Mouse (Mus musculus): ENCODE data around the gene Rnase12. TPM values are rescaled to one million over a fixed set of nuclear protein-coding genes. Genes with fewer than 3 reads are reported as not detected.

Gene Rnase12
- polyA plus RNA-seq, 1 experiment: not detected

- no peak for TF ChIP-seq POLR2A (IDR thresholded peaks at IDR 0.05; ENCODE audit: low read depth, low read length)
- no peak for TF ChIP-seq CTCF (IDR thresholded peaks at IDR 0.05; ENCODE audit: extremely low read depth, insufficient read length, insufficient replicate concordance, low read depth, low read length)
- Histone ChIP-seq H3K36me3 (ENCODE audit: control insufficient read depth, insufficient read depth, low read length) (no peaks in the 10 kb centered on the region), H3K4me3 (ENCODE audit: low read depth, low read length) (no peak overlapping the region), H3K4me1 (ENCODE audit: control insufficient read depth, insufficient read depth, insufficient read length, low read length) (peaks cover 2% of the 10 kb centered on the region; the same call in 1 of the 2 replicates), H3K27ac (ENCODE audit: insufficient read depth, low read depth, low read length) (no peak overlapping the region), H3K27me3 (ENCODE audit: control insufficient read depth, insufficient read depth, low read length) (no peaks in the 10 kb centered on the region)
- 18% methylated on average over 5 of the region's 5 CpGs for WGBS
These were observed 11.5 kb upstream of the Rnase12 start for GRCm38 (mm10) chr14:51068956-51069355.

DNA sequence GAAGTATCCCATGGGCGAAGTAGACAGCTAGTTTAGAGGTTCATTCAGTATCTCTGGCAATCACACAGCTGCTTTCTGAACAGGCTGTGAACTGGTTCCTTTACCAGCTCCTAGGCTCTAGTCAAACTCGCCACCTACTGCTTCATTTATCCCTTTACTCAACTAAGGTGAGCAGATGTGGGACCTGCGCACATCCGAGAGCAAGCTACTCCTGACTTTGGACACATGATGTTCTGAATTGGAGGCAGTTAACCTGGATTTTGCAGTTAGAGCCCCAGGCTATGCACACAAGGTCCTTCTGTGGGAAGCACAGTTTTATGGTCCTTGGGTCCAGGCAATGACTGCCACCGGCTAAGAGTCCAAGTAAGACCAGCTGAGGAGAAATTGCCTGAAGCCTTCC is 3.3 kb upstream of the Rnase12 start:
- Histone ChIP-seq H3K4me3 (ENCODE audit: low read depth, low read length) (no peak overlapping the region), H3K27ac (ENCODE audit: insufficient read depth, low read depth, low read length) (no peak overlapping the region), H3K36me3 (ENCODE audit: control insufficient read depth, insufficient read depth, low read length) (no peaks in the 10 kb centered on the region), H3K4me1 (ENCODE audit: control insufficient read depth, insufficient read depth, insufficient read length, low read length) (peaks cover under 1% of the 10 kb centered on the region; the same call in 1 of the 2 replicates), H3K27me3 (ENCODE audit: control insufficient read depth, insufficient read depth, low read length) (no peaks in the 10 kb centered on the region)
- 96% methylated on average over 5 of the region's 5 CpGs for WGBS
- TF ChIP-seq CTCF (IDR thresholded peaks at IDR 0.05; ENCODE audit: extremely low read depth, insufficient read length, insufficient replicate concordance, low read depth, low read length) (no peak), POLR2A (IDR thresholded peaks at IDR 0.05; ENCODE audit: low read depth, low read length) (no peak)

- no peaks in the 10 kb centered on the region for H3K36me3 ChIP-seq (ENCODE audit: control insufficient read depth, insufficient read depth, low read length)
These were observed 2.9 kb downstream of the Rnase12 start for GRCm38 (mm10) chr14:51054243-51055237.

DNA sequence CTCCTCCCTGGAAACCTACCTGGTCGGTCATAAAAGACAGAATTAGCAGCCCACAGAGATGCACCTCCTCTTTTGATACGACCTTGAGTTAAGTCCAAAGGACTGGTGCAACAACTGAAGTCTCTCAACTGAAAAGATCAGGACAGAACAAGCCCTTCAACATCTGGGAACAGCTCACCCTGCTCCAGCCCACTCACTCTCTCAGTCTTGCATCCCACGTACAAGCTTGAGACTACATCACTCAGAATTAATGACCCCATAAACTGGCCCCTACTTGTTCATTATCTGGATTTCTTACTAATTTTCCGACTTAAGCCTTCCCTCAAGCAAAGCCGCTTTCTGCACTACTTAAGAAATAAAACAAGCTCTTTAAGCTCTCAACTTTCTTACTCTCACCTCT is 4.3 kb downstream of the Rnase12 start:
- Histone ChIP-seq H3K4me1 (ENCODE audit: control insufficient read depth, insufficient read depth, insufficient read length, low read length) (no peaks in the 10 kb centered on the region), H3K27me3 (ENCODE audit: control insufficient read depth, insufficient read depth, low read length) (no peaks in the 10 kb centered on the region), H3K4me3 (ENCODE audit: low read depth, low read length) (no peak overlapping the region), H3K27ac (ENCODE audit: insufficient read depth, low read depth, low read length) (no peak overlapping the region), H3K36me3 (ENCODE audit: control insufficient read depth, insufficient read depth, low read length) (no peaks in the 10 kb centered on the region)
- 54% methylated on average over 5 of the region's 5 CpGs for WGBS
- TF ChIP-seq POLR2A (IDR thresholded peaks at IDR 0.05; ENCODE audit: low read depth, low read length) (no peak), CTCF (IDR thresholded peaks at IDR 0.05; ENCODE audit: extremely low read depth, insufficient read length, insufficient replicate concordance, low read depth, low read length) (no peak)

More at GRCm38 (mm10) chr14:51054243-51055237, 2.9 kb downstream of the Rnase12 start:
- no peak for TF ChIP-seq CTCF (IDR thresholded peaks at IDR 0.05; ENCODE audit: extremely low read depth, insufficient read length, insufficient replicate concordance, low read depth, low read length)
- TF ChIP-seq POLR2A (IDR thresholded peaks at IDR 0.05; ENCODE audit: low read depth, low read length): no peak
- H3K27me3 ChIP-seq (ENCODE audit: control insufficient read depth, insufficient read depth, low read length): no peaks in the 10 kb centered on the region
- no peak overlapping the region for H3K4me3 ChIP-seq (ENCODE audit: low read depth, low read length)
- 85% methylated on average over 13 of the region's 13 CpGs for WGBS
- no peak overlapping the region for H3K27ac ChIP-seq (ENCODE audit: insufficient read depth, low read depth, low read length)
- no peaks in the 10 kb centered on the region for H3K4me1 ChIP-seq (ENCODE audit: control insufficient read depth, insufficient read depth, insufficient read length, low read length)

DNA sequence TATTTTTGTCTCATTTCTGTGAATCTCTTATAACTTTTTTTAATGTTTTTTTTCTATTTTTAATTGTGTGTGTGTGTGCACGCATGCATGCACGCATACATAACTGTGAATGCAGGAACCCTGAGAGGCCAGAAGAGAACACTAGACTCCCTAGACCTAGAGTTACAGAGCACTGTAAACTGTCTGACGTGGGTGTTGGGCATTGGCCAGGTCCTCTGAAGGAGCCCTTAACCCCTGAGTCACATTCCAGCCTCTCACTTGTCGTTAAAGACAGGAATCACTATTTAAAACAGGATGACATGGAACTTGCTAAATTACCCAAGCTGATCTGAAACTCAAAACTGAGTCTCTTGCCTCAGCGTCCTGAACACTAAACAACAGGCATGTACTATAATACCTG is 5.5 kb downstream of the Rnase12 start:
- Histone ChIP-seq H3K36me3 (ENCODE audit: control insufficient read depth, insufficient read depth, low read length) (no peaks in the 10 kb centered on the region), H3K4me3 (ENCODE audit: low read depth, low read length) (no peak overlapping the region), H3K27ac (ENCODE audit: insufficient read depth, low read depth, low read length) (no peak overlapping the region), H3K4me1 (ENCODE audit: control insufficient read depth, insufficient read depth, insufficient read length, low read length) (no peaks in the 10 kb centered on the region), H3K27me3 (ENCODE audit: control insufficient read depth, insufficient read depth, low read length) (no peaks in the 10 kb centered on the region)
- TF ChIP-seq CTCF (IDR thresholded peaks at IDR 0.05; ENCODE audit: extremely low read depth, insufficient read length, insufficient replicate concordance, low read depth, low read length): no peak
- no peak for TF ChIP-seq POLR2A (IDR thresholded peaks at IDR 0.05; ENCODE audit: low read depth, low read length)
- WGBS: 56% methylated on average over 5 of the region's 5 CpGs

DNA sequence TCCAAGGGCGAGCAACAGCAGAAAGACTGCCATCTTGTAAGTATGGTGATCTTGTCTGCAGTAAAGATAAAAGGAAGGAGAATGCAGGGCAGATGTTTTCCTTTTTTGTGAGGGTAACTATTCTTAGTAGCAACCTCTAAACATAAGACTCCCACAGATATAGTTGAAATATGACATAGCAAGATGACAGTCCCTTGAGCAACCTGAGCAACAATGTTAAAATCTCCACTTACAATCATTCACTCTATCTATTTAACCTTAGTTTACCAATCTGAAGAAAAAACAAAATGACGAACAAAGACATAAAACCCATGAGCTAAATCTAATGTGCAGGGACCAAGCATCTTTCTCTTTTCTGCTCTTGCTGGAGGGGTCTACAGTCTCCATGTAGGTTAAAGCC is 7.4 kb downstream of the Rnase12 start, which contains the start of gene Rnase11:
Gene Rnase11, minus strand, starts transcription at position 101 of the 400 bp plus-strand sequence.
- Histone ChIP-seq H3K27me3 (ENCODE audit: control insufficient read depth, insufficient read depth, low read length) (no peaks in the 10 kb centered on the region), H3K4me3 (ENCODE audit: low read depth, low read length) (no peak within 1 kb of the TSS), H3K36me3 (ENCODE audit: control insufficient read depth, insufficient read depth, low read length) (no peaks in the 10 kb centered on the region), H3K4me1 (ENCODE audit: control insufficient read depth, insufficient read depth, insufficient read length, low read length) (no peaks in the 10 kb centered on the region), H3K27ac (ENCODE audit: insufficient read depth, low read depth, low read length) (no peak within 1 kb of the TSS)
- 89% methylated on average over 2 of the region's 2 CpGs for WGBS
- TF ChIP-seq CTCF (IDR thresholded peaks at IDR 0.05; ENCODE audit: extremely low read depth, insufficient read length, insufficient replicate concordance, low read depth, low read length): no peak
- TF ChIP-seq POLR2A (IDR thresholded peaks at IDR 0.05; ENCODE audit: low read depth, low read length): no peak

DNA sequence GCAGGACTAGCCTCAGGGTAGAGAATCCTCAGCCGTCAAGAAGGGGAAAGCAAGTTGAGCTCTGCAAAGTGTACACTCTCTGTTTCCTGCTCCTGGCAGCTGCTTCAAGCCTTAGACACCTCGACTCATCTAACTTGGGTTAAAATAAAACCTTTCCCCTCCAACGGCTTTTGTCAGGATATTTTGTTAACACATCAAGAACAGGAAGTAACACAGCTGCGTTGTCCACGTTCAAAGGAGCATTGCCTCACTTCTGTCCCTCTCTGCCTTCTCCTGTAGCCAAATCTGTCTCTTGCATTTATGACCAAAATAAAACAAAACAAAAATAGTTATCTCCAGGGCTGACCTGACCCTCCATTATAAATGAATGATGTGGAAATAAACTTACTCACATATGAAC is 9.6 kb downstream of the Rnase12 start:
- Histone ChIP-seq H3K27me3 (ENCODE audit: control insufficient read depth, insufficient read depth, low read length) (no peaks in the 10 kb centered on the region), H3K4me3 (ENCODE audit: low read depth, low read length) (no peak overlapping the region), H3K4me1 (ENCODE audit: control insufficient read depth, insufficient read depth, insufficient read length, low read length) (no peaks in the 10 kb centered on the region), H3K27ac (ENCODE audit: insufficient read depth, low read depth, low read length) (no peak overlapping the region), H3K36me3 (ENCODE audit: control insufficient read depth, insufficient read depth, low read length) (no peaks in the 10 kb centered on the region)
- no peak for TF ChIP-seq POLR2A (IDR thresholded peaks at IDR 0.05; ENCODE audit: low read depth, low read length)
- no peak for TF ChIP-seq CTCF (IDR thresholded peaks at IDR 0.05; ENCODE audit: extremely low read depth, insufficient read length, insufficient replicate concordance, low read depth, low read length)
- WGBS: 27% methylated on average over 5 of the region's 5 CpGs
